Mouse (Mus musculus) thymus, adult 2 months (tissue): ENCODE results near the gene Barhl1.

Source experiments
- CTCF ChIP-seq: fragments of 200-500 bp; IDR thresholded peaks from 2 replicates; pipeline ENCODE4 v1.5.1; 2012; ENCODE audit warnings: mild to moderate bottlenecking, control low read depth, low read length, moderate library complexity, borderline replicate concordance; ENCODE audit not compliant: control insufficient read depth, poor library complexity, insufficient read depth; ENCODE audit errors: extremely low read depth
- POLR2A ChIP-seq: fragments of 200-500 bp; IDR thresholded peaks from 2 replicates; pipeline ENCODE4 v1.6.1; 2012; ENCODE audit warnings: mild to moderate bottlenecking, low read length, control low read depth, moderate library complexity; ENCODE audit not compliant: control insufficient read depth, poor library complexity, insufficient read depth; ENCODE audit errors: extremely low read depth

- TF ChIP-seq CTCF (no peak), POLR2A (no peak)
Measured at GRCm38 (mm10) chr2:28859303-28859702, 57.2 kb downstream of the Barhl1 start.
